Mouse (Mus musculus) forelimb bud, embryonic 11.5 days (tissue): ENCODE measurements around the gene Kdm2b.

ENCODE experiments used
- DNase-seq: peaks from one replicate; pipeline ENCODE4 v3.0.0-alpha.2; 2012; ENCODE audit warnings: low read depth, low spot score

Kdm2b gene

GRCm38 (mm10) chr5:122989551-122990330 lies at the start of gene Kdm2b:
Gene Kdm2b, minus strand, starts transcription at chr5:122989823.
- no peak for DNase-seq

- DNase-seq: peak; percentile 27
Observed at GRCm38 (mm10) chr5:123039120-123039752, 49.6 kb upstream of the Kdm2b start.

- DNase-seq: no peak
Observed at GRCm38 (mm10) chr5:123038115-123038514, 48.5 kb upstream of the Kdm2b start.

- DNase-seq: no peak
Observed at GRCm38 (mm10) chr5:123035564-123035963, 45.9 kb upstream of the Kdm2b start.

- DNase-seq: no peak
Observed at GRCm38 (mm10) chr5:123035089-123035488, 45.5 kb upstream of the Kdm2b start.

- no peak for DNase-seq
Observed at GRCm38 (mm10) chr5:123033646-123034160, 44.1 kb upstream of the Kdm2b start.

GRCm38 (mm10) chr5:123031312-123031711 lies 41.7 kb upstream of the Kdm2b start:
- DNase-seq: no peak

- no peak for DNase-seq
Observed at GRCm38 (mm10) chr5:123029729-123030128, 40.1 kb upstream of the Kdm2b start.

- DNase-seq: no peak
Observed at GRCm38 (mm10) chr5:123027436-123027835, 37.8 kb upstream of the Kdm2b start.

GRCm38 (mm10) chr5:123026414-123026813 lies 36.8 kb upstream of the Kdm2b start:
- no peak for DNase-seq

- no peak for DNase-seq
Observed at GRCm38 (mm10) chr5:123024965-123025573, 35.4 kb upstream of the Kdm2b start.

- DNase-seq: no peak
Observed at GRCm38 (mm10) chr5:123024312-123024711, 34.7 kb upstream of the Kdm2b start.

- no peak for DNase-seq
Observed at GRCm38 (mm10) chr5:123023049-123023448, 33.4 kb upstream of the Kdm2b start.

- DNase-seq: no peak
Observed at GRCm38 (mm10) chr5:123021438-123021837, 31.8 kb upstream of the Kdm2b start.

GRCm38 (mm10) chr5:123020426-123020825 lies 30.8 kb upstream of the Kdm2b start:
- no peak for DNase-seq

GRCm38 (mm10) chr5:123019336-123020016 lies 29.9 kb upstream of the Kdm2b start:
- DNase-seq: no peak

- no peak for DNase-seq
Observed at GRCm38 (mm10) chr5:123017504-123017903, 27.9 kb upstream of the Kdm2b start.

GRCm38 (mm10) chr5:123015915-123016314 lies 26.3 kb upstream of the Kdm2b start:
- DNase-seq: no peak

GRCm38 (mm10) chr5:123014753-123015701 lies 25.4 kb upstream of the Kdm2b start, which contains the start of gene Orai1:
Gene Orai1, plus strand, starts transcription at chr5:123015074.
- DNase-seq: peak; percentile 97

GRCm38 (mm10) chr5:123013599-123014315 lies 24.1 kb upstream of the Kdm2b start:
- DNase-seq: peak; percentile 81
